Mouse (Mus musculus): ENCODE measurements around the gene Oprl1. TPM values are rescaled to one million over a fixed set of nuclear protein-coding genes. Genes with fewer than 3 reads are reported as not detected.

Oprl1 gene
- polyA plus RNA-seq, 1 experiment, result not detected

DNA sequence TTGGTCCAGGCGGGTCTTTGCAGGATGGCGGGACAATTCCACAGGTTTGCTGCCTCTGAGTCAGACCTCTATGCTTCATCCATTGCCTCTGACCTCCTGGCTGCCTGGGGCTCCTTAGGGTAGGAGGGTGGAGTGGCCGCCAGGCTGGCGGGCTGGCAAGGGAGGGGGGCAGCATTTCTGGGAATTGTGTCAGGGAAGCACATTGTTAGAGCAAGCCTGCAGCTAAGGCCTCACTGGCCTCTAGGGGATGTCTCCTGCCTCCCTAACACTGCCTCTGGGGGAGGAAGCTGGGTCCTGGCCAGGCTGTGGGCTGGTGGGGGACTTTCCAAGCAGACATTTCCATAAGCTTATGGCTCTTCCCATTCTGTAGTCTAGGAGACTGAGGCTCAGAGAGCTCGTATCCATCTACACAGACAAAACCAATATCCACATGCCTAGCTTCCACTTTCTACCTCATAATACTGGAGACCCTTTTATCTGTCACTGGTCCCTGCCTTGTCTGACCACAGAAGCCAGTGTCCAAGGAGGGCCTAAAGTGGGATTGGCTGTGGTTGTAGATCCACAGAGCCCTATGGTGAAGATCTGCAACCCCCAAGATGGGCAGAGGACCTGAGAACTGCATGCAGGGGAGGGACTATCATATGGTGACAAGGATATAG, 37.6 kb upstream of the Oprl1 start:
- TF ChIP-seq GATA1 (IDR thresholded peaks at IDR 0.05; ENCODE audit: low read length), result no peak
- no peak for TF ChIP-seq TAL1 (IDR thresholded peaks at IDR 0.05; ENCODE audit: low read length)
- no peak overlapping the region for H3K4me3 ChIP-seq (replicated peaks)
- no peaks in the 10 kb centered on the region for H3K36me3 ChIP-seq (ENCODE audit: control insufficient read depth)
- H3K27me3 ChIP-seq (ENCODE audit: control insufficient read depth), result peaks cover 59% of the 10 kb centered on the region
- H3K4me1 ChIP-seq (ENCODE audit: control insufficient read depth), result peaks cover 21% of the 10 kb centered on the region
- no peaks in the 10 kb centered on the region for H3K9me3 ChIP-seq (ENCODE audit: control insufficient read depth, low read length)

- no peak overlapping the region for H3K4me3 ChIP-seq (replicated peaks)
- peaks cover 54% of the 10 kb centered on the region for H3K27me3 ChIP-seq (ENCODE audit: control insufficient read depth)
- TF ChIP-seq GATA1 (IDR thresholded peaks at IDR 0.05; ENCODE audit: low read length) (no peak), TAL1 (IDR thresholded peaks at IDR 0.05; ENCODE audit: low read length) (no peak)
- no peaks in the 10 kb centered on the region for H3K36me3 ChIP-seq (ENCODE audit: control insufficient read depth)
- H3K9me3 ChIP-seq (ENCODE audit: control insufficient read depth, low read length), result no peaks in the 10 kb centered on the region
- peaks cover 21% of the 10 kb centered on the region for H3K4me1 ChIP-seq (ENCODE audit: control insufficient read depth)
These were observed 37.1 kb upstream of the Oprl1 start for GRCm38 (mm10) chr2:181677755-181678098.

DNA sequence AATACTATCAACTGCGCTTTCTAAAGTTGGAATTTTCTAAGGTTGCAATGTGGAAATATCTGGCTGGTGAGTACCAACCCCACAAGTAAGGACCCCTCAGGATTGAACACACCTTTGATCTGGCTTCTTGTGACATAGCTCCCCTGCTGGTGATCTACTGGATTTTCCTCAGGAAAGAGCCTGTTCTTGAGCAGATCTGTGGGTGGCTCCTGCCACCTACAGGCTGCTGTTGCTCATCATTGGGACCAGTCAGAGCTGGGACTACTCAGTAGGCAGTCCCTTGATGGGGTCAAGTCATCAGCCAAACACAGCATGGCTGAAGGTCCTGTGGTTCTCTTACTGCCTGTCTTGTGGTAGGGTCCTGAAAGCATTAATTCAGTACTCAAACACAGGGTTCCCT, 36.0 kb upstream of the Oprl1 start:
- peaks cover 21% of the 10 kb centered on the region for H3K4me1 ChIP-seq (ENCODE audit: control insufficient read depth)
- H3K9me3 ChIP-seq (ENCODE audit: control insufficient read depth, low read length), result no peaks in the 10 kb centered on the region
- no peaks in the 10 kb centered on the region for H3K36me3 ChIP-seq (ENCODE audit: control insufficient read depth)
- no peak overlapping the region for H3K4me3 ChIP-seq (replicated peaks)
- peaks cover 43% of the 10 kb centered on the region for H3K27me3 ChIP-seq (ENCODE audit: control insufficient read depth)
- TF ChIP-seq TAL1 (IDR thresholded peaks at IDR 0.05; ENCODE audit: low read length) (no peak), GATA1 (IDR thresholded peaks at IDR 0.05; ENCODE audit: low read length) (no peak)

GRCm38 (mm10) chr2:181679951-181680715, 34.7 kb upstream of the Oprl1 start, which contains the start of gene Tcea2:
Tcea2 (plus strand) TSS chr2:181680310.
- Histone ChIP-seq H3K36me3 (ENCODE audit: control insufficient read depth) (no peaks in the 10 kb centered on the region), H3K9me3 (ENCODE audit: control insufficient read depth, low read length) (no peaks in the 10 kb centered on the region), H3K4me1 (ENCODE audit: control insufficient read depth) (peaks cover 21% of the 10 kb centered on the region), H3K4me3 (replicated peaks) (peak within 1 kb of the TSS; percentile 61), H3K27me3 (ENCODE audit: control insufficient read depth) (peaks cover 32% of the 10 kb centered on the region)
- no peak for TF ChIP-seq TAL1 (IDR thresholded peaks at IDR 0.05; ENCODE audit: low read length)
- no peak for TF ChIP-seq GATA1 (IDR thresholded peaks at IDR 0.05; ENCODE audit: low read length)

DNA sequence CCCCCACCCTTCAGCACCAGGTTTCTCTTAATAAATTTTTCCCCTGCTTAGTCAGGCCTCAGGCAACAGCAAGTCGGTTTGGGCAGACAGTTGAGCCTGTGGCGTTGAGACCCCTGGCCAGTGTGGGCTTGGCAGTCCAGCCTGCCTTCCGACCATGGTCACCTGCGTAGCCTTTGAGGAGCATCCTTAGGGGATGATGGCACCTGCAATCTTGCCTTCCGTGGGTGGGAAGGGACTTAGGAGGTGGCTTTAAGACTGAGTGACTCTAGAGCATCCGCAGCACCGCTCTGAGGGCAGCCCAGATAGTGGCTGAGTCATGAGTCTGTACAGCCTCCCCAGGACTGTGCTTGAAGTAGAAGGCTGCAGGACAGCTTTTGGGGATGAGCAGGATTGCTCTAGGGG, 34.1 kb upstream of the Oprl1 start:
- H3K4me3 ChIP-seq (replicated peaks), result peak overlapping the region; percentile 61
- peaks cover 26% of the 10 kb centered on the region for H3K27me3 ChIP-seq (ENCODE audit: control insufficient read depth)
- no peaks in the 10 kb centered on the region for H3K9me3 ChIP-seq (ENCODE audit: control insufficient read depth, low read length)
- no peak for TF ChIP-seq GATA1 (IDR thresholded peaks at IDR 0.05; ENCODE audit: low read length)
- no peak for TF ChIP-seq TAL1 (IDR thresholded peaks at IDR 0.05; ENCODE audit: low read length)
- peaks cover 16% of the 10 kb centered on the region for H3K4me1 ChIP-seq (ENCODE audit: control insufficient read depth)
- H3K36me3 ChIP-seq (ENCODE audit: control insufficient read depth), result no peaks in the 10 kb centered on the region

- peaks cover 15% of the 10 kb centered on the region for H3K4me1 ChIP-seq (ENCODE audit: control insufficient read depth)
- no peak overlapping the region for H3K4me3 ChIP-seq (replicated peaks)
- TF ChIP-seq TAL1 (IDR thresholded peaks at IDR 0.05; ENCODE audit: low read length), result no peak
- no peak for TF ChIP-seq GATA1 (IDR thresholded peaks at IDR 0.05; ENCODE audit: low read length)
- no peaks in the 10 kb centered on the region; the same call in 1 of the 2 replicates for H3K36me3 ChIP-seq (ENCODE audit: control insufficient read depth)
- H3K9me3 ChIP-seq (ENCODE audit: control insufficient read depth, low read length), result no peaks in the 10 kb centered on the region
- H3K27me3 ChIP-seq (ENCODE audit: control insufficient read depth), result peaks cover 24% of the 10 kb centered on the region
These were observed 32.8 kb upstream of the Oprl1 start for GRCm38 (mm10) chr2:181681978-181682377.

GRCm38 (mm10) chr2:181683381-181683780, 31.4 kb upstream of the Oprl1 start:
- Histone ChIP-seq H3K9me3 (ENCODE audit: control insufficient read depth, low read length) (no peaks in the 10 kb centered on the region), H3K36me3 (ENCODE audit: control insufficient read depth) (no peaks in the 10 kb centered on the region; the same call in 1 of the 2 replicates), H3K4me3 (replicated peaks) (no peak overlapping the region), H3K27me3 (ENCODE audit: control insufficient read depth) (peaks cover 21% of the 10 kb centered on the region), H3K4me1 (ENCODE audit: control insufficient read depth) (peaks cover 15% of the 10 kb centered on the region)
- no peak for TF ChIP-seq TAL1 (IDR thresholded peaks at IDR 0.05; ENCODE audit: low read length)
- no peak for TF ChIP-seq GATA1 (IDR thresholded peaks at IDR 0.05; ENCODE audit: low read length)

GRCm38 (mm10) chr2:181684713-181685112, 30.1 kb upstream of the Oprl1 start:
- no peak overlapping the region for H3K4me3 ChIP-seq (replicated peaks)
- H3K36me3 ChIP-seq (ENCODE audit: control insufficient read depth), result peaks cover 4% of the 10 kb centered on the region; the same call in 1 of the 2 replicates
- peaks cover 11% of the 10 kb centered on the region for H3K4me1 ChIP-seq (ENCODE audit: control insufficient read depth)
- no peaks in the 10 kb centered on the region for H3K9me3 ChIP-seq (ENCODE audit: control insufficient read depth, low read length)
- peaks cover 20% of the 10 kb centered on the region for H3K27me3 ChIP-seq (ENCODE audit: control insufficient read depth)
- TF ChIP-seq GATA1 (IDR thresholded peaks at IDR 0.05; ENCODE audit: low read length) (no peak), TAL1 (IDR thresholded peaks at IDR 0.05; ENCODE audit: low read length) (no peak)

DNA sequence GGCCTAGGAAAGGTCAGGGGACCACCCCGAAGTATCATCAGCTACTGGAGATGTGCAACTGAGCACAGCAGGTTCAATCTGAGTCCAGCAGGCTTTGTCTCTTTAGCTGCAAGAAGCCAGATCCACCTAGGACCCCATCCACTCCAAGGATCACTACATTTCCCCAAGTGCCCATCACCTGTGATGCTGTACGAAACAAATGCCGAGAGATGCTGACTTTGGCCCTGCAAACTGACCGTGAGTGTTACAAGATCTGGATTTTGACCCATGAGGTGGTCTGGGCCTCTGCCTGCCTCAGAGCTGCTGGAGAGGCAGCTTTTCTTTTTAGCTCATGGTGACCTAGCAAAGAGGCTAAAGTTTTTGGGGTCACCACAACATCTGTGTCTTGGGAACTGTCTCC, 29.1 kb upstream of the Oprl1 start:
- peaks cover 4% of the 10 kb centered on the region; the same call in 1 of the 2 replicates for H3K36me3 ChIP-seq (ENCODE audit: control insufficient read depth)
- peaks cover 2% of the 10 kb centered on the region for H3K4me1 ChIP-seq (ENCODE audit: control insufficient read depth)
- H3K27me3 ChIP-seq (ENCODE audit: control insufficient read depth), result peaks cover 10% of the 10 kb centered on the region
- TF ChIP-seq GATA1 (IDR thresholded peaks at IDR 0.05; ENCODE audit: low read length), result no peak
- H3K9me3 ChIP-seq (ENCODE audit: control insufficient read depth, low read length), result no peaks in the 10 kb centered on the region
- H3K4me3 ChIP-seq (replicated peaks), result no peak overlapping the region

Data from erythroblast, embryonic 14.5 days (primary cell).